Mouse (Mus musculus) CD4-positive, CD25-positive, alpha-beta regulatory T cell, adult 2 months (primary cell): ENCODE measurements around the gene Mical3.

Experiments used
- DNase-seq: peaks from one replicate; pipeline ENCODE4 v3.0.0-alpha.2; 2012; ENCODE audit warnings: low read depth, low spot score

Mical3 gene

DNA sequence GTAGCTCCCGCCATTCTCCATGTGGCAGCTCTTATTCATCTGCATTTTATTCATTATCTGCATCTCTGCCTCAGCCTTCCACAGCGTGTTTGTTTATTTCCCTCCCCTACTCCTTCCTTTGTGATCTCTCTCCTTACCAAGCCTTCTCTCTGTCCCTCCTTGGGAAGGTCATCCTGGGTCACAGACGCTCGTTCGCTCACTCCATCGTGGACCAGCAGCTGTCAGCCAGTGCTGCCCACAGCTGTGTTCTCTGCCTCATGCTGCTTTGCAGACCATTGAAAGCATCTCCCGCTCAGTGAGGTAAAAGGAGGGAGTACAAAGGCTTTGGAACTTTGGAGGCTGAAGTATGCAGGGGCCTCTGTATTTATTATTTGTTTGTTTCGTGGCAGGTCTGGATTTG lies 15.1 kb upstream of the Mical3 start:
- DNase-seq, result no peak

DNA sequence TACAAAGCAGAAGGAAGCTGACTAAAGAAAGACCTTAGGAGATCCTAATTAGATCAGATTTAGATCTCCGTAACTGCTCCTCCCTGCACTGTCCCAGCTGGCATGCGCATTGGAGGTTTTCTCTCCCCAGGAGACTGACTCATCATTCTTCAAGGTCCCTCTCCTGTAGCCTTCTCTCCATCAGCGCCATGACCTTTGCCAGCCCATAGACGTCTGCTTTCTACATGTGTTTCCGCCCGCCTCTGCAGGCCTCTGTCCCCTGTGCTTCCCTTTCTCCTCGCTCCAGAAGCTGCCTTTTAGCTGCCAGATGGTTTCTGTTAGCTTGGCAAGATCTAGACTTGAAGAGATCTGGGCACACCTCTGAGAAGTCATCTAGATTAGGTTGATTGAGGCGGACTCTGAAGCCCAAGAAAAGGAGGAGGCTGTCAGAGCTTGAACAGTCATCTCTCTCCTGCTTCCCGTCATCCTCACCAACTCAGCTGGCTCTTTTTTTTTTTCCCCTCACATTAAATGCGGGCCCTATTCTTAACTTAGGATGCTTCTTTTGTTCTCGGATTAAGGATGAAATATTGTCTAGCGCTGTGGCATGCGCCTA lies 14.3 kb upstream of the Mical3 start:
- DNase-seq, result no peak

DNA sequence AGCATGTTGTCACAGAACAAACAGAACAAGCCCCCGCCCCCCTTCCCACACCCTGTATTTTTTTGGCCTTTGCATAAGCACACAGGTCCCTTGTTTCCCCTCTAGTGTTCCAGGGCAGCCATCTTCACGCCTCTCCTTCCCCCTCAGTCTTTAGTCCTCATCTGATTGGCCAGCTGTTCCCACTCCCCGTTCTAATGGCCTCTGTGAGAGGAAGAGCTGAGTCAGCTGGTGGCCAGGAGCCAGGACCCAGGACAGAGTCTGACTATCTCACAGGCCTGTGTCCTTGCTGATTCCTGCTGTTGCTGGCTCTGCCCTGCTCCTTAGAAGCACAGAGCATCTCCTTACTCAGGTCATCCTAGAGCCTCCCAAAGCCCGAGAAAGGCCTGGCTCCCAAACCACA lies 13.3 kb upstream of the Mical3 start:
- DNase-seq, result no peak

DNA sequence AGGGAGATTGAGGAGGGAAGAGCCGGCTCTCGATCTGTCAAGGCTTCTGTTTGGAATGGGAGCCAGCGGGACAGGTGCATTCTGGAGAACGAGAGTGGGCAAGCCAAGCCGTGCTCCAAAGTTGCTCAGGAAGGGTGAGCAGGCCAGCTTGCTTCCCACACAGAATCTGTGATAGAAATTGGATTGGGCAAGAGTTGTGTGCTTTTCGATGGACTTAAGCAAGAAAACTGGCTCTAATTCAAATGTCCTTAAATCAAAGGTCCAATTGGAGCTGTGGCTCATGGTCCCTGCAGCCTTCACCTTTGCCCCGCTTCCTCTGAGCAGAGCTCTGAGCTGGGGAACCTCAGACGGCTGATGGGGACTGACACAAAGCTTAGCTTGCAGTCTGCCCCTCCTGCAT lies 12.6 kb upstream of the Mical3 start:
- DNase-seq, result no peak

DNA sequence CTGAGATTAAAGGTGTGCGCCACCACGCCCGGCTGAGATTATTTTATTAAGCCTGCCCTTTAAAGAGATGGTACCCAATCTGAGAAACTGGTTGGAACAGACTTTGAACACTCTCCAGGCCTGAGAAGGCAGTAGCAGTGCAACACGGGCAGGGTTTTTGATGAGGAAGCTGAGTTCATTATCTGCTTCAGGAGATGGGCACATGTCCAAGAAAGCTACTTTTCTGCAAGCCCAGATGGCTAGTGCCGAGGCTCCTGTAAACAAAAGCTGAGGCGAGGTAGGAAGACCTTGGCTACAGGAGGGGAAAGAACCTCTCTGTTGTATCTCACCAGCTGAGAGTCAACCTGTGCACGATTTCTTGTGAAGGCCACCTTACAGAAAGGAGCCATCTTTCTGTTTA lies 11.5 kb upstream of the Mical3 start:
- DNase-seq, result no peak

DNA sequence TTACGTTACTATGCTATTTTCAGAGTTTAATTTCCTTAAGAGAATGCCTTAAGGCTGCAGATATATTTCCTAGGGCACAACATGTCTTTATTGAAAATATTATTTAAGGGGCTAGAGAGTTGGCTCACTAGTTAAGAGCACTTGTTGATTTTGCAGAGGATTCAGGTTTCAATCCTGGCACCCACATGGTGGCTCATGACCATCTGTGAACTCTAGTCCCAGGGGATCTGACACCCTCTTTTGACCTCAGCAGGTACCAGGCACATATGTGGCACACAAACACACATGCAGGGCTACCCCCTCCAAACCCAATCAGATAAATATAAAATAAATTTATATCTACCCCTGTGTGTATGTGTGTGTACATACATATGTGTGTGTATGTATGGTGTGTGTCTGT lies 8.5 kb upstream of the Mical3 start:
- DNase-seq, result no peak

DNA sequence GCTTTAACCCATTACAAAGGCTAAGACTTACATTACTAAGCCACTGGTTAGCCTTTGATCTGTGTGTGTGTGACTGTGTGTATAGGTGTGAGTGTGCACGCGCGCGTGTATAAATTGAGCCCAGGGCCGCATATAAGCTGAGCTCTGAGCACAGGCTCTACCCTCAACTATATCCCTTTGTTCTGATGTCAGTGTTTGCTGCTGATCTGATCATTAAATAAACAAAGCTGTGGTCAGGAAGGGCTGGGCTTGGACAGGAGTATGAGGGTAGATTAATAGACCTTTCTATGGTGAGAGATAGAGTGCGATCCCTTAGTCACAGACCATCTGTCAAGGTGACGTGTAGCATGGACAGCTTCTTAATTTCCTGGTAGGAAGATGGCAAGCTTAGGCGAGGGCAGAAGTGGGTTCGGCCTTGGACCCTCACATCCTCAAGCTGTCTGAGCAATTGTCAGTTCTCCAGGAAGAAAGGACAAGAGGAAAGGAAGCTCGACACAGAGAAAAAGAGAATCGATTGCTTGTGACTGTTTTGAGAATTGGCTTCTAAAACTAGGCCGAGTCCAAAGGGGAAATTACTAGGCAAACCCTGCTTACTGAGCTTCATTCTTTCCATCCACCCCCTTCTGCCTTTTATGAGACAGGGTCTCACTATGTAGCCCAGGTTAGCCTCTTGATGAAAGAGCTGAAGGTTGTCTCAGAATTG lies 7.7 kb upstream of the Mical3 start:
- DNase-seq, result no peak

DNA sequence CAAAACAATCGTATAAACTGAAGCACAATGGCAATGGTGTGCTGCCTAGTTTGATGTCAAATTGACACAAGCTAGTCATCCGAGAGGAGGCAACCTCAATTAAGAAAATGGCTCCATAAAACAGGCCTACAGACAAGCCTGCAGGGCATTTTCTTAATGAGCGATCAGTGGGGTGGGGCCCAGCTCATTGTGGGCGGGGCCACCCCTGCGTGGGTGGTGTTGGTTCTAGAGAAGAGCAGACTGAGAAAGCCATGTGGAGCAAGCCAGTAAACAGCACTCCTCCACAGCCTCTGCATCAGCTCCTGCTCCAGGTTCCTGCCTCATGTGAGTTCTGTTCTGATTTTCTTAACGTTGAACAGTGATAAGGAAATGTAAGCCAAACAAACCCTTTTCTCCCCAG lies 6.4 kb upstream of the Mical3 start:
- DNase-seq, result peak; percentile 8

DNA sequence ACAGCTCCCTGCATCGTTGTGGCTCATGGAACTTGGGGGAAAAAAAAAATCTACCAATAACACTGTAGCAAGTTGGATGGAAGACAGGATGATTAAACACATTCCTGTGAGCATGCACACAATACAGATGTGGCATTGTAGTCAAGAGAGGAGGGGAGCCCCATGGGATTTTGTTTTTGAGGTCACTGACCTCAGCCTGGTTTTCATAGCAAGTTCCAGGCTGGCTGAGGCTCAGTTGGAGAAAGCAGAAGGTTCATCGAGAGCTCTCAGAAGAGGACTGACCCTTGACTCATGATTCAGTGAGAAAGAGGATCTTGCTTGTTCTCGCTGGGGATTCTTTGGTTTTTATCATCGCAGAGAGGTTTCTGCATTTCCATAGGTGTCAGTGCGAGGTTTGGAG lies 4.1 kb upstream of the Mical3 start:
- DNase-seq, result no peak

DNA sequence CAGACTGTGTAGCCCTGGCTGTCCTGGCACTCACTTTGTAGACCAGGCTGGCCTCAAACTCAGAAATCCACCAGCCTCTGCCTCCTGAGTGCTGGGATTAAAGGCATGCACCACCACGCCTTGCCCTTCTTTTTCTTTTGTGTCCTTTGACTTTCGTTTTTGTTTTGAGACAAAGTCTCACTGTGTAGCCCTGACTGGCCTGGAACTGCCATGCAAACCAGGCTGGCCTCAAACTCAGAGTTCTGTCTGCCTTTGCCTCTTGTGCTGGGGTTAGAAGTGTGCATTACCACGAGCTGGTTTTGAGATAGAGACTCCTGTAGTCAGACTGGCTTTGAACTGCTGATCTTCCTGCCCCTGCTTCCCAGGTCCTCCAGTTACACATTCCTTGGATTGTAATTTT lies 3.5 kb upstream of the Mical3 start:
- no peak for DNase-seq

DNA sequence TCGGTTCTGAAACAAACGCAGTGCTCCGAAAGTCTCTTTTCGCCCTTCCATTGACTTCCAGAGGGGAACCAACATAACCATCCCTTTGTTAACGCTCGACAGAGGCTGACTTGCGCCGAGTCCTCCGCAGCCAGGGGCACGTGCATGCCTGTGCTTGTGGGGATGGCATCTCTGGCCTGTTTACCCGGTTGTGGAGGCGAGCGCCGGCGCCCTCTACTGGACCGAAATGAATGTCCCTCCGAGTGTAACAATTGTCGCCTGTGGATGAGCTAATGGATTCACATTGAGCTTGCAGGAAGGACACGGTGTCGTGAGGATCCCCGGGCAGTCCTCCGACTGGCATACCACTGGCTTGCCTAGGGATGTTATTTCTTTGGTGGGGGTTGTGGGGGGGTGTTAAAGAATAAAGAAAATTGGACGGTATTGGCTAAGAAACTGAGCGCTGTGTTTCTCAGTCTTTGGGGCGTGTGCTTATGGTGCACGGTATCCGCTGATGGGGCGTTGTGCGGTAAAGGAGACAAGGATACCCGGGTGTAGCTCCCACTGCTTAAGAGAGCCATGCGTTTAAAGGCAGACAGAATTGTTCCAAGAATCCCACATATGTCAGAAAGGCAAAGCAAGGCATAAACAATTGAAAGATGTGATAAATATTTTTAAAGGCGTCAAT lies 627 bp downstream of the Mical3 start:
- DNase-seq, result peak; percentile 94

DNA sequence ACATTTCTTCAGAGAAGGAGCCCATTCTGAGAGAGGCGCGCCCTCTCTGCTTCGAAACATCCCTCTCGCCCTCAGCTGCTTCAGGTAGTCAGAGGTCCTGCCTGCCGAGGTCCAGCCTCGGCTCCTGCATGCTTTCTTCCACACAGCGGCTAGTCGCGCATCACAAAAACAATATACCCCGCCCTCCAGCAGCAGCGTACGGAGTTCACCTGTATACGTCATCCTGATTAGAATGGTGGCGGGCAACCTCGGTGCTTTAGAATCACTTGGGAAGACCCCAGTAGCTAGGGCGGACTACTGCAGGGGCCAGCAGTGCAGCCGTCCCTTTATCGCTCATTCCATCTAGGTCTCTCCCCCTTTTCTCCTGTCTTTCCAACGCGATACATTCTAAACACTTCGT lies 1.3 kb downstream of the Mical3 start:
- peak; percentile 42 for DNase-seq

DNA sequence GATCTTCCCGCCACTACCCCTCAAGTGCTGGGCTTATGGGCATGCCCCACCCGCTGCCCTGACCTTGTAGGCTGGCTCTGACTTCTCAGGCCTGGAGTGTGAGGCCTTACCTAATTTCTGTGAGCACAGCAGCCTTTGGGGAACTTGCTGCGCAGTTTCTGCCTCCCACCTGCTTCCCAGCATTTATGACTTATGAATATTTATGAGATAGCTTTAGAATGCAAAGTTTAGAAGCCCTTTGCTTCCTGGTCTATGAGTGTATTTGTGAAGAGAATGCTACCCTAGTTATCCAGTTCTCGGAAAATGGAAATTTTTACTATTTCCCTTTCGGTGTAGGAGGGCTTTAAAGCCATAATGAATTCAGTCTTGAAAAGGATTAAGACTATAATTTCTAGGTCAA lies 2.1 kb downstream of the Mical3 start:
- DNase-seq, result no peak

DNA sequence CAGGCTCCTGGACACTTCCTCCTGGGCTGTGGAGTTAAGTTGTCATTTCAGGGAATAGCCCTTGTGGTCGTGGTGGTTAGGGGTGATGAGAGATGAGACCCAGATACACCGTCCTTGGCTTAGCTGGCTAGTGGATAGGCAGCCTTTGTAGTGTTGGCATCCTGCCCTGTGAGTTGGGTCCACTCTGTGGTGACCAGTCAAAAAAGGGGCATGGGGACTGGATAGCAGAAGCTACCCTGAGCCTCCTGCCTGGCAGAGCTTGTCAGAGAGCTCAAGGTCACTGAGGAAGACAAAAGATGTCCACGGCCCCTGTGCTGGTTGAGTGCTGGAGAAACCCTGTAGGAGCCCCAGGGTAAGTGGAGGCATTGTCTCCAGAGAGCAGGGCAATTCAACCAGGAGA lies 3.1 kb downstream of the Mical3 start:
- DNase-seq, result no peak

DNA sequence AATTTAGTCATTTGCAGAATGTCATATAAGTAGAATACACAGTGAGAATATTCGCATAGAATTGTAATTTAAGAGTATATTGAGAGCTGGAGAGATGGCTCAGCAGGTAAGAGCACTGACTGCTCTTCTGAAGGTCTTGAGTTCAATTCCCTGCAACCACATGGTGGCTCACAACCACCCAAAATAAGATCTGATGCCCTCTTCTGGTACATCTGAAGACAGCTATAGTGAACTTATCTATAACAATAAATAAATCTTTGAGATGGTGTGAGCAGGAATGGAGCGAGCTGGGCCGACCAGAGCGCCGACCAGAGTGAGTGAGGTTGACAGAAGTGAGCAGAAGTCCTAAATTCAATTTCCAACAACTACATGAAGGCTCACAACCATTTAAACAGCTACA lies 4.6 kb downstream of the Mical3 start:
- DNase-seq, result no peak

DNA sequence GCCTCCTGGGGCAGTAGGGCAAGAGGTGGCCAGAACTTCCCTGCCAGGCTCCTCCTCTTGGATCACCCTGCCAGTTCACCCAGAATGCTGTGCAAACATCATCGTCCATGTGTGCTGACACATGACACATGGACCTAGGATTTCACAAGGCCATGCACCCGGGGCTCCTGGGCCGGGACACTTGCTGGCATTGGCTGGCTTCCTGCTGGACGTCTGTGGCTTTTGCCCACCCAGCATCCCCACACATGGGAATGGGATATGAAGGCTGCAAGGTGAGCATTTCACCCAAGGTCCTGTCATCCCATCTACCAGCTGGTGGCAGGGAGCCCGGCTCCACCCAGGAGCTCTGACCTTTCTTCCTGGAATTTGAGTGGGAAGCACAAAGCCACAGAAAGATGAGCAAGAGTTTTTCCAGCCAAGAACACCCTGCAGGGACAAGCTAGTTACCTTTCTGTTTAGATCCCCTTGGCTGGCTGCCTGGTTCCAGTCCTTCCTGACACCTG lies 8.0 kb downstream of the Mical3 start:
- DNase-seq, result no peak

DNA sequence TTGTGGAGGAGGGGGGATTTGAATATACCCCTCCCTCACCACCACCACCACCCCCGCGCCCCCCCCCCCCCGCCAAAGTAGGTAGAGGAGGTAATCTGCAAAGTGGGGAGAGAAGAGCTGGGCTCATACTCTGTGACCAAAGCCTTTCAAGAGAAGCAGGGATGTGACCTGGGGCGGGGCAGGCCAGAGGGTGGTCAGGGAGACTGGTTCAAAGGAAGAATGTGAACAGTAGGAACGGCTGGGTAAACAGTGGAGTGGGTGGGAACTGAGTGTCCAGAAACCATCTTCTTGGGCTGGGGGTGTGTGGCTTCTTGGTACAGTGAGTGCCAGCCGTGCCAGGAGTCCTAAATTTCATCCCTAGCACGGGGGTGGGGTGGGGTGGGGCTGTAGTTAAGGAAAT lies 10.0 kb downstream of the Mical3 start:
- no peak for DNase-seq

DNA sequence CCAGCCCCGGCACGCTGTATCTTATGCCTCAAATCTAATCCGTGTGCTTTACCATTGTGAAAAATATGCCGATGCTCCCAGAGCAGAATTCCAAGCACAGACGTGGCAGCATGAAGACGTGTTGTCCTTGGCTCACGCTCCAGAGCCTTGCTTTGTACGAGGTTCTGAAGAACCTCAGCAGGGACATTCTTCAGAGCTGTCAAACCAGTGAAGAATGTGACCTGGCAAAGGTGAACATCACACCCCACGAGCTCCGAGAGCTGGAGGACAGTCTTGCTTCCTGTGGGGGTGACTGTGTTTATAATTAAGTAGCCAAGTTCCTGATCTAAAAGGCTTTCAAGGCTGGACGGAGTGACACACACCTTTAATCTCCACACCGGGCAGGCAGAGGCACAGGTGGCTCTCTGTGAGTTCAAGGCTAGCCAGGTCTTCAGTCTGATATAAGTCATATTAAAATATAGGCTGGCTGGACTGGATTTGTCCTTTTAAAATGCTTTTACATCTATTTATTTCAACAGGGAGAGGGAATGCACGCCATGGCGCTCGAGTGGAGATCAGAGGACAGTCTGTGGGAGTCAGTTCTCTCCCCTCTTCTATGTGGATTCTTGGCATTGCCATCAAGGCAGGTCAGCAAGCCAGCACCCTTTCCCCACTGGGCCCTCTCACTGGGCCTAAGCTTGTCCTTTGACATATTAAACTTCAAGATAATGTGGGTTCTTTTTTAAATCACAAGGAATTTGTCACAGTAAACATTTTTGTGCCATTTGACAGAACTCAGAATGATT lies 12.6 kb downstream of the Mical3 start:
- DNase-seq, result no peak

DNA sequence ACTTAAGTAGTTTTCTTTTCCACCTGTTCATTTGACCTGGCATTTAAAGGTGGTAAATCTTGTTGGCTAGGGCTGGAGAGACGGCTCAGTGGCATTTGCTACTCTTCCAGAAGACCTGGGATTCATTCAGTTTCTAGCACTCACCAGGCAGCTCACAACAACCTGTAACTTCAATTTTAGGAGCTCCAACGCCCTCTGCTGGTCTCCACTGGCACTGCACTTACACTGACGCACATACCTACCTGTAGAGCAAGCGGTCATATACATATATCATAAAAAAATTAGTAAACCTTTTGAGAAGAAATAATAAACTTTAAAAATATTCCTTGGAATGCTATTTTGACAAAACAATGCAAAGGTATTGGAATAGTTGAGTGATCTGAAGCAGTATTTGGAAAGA lies 13.7 kb downstream of the Mical3 start:
- peak; percentile 55 for DNase-seq

DNA sequence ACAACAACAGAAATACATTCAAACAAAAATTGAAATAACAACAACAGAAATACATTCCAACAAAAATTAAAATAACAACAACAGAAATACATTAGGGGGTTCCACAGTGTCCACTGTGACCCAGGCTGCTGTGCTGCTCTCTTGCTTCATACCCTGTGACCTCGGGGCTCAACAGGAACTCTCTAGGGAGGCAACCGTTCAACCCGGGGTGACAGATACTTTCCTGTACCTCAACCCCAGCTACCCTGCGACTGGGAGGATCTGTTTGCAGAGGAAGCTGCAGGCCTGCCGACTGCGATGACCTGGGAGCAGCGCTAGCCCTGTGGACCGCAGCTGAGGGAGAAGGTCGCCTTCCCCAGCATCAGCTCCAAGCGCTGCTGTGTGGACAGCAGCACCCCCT lies 14.4 kb downstream of the Mical3 start:
- no peak for DNase-seq

DNA sequence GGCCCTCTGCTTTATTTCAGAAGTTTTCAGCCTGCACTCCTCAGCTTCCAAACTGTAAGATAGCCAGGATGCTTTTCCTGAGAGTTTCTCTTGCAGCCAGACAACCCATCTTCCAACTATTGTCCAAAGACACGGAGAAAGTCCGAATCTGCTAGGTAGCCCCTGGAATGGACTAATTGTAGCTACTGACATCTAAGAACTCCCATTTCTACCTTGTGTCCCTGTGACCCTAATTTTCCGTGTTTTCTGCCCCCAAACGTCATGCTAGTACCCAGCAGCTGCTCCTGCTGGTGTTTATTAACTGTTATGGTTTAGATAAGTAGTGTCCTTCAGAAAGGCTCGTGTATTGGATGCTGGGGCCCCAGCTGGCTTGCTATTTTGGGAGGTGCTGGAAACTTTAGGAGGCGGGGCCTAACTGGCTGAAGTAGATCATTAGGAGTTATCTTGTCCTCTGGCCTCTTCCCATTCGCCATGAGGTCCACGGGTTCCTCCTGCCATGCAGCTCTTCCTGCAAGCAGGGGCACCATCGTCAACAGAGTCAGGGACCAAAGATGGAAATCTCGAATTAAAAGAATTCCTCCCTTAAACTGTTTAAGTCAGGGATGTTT lies 19.2 kb downstream of the Mical3 start:
- no peak for DNase-seq
